In the genomic region with DNA sequence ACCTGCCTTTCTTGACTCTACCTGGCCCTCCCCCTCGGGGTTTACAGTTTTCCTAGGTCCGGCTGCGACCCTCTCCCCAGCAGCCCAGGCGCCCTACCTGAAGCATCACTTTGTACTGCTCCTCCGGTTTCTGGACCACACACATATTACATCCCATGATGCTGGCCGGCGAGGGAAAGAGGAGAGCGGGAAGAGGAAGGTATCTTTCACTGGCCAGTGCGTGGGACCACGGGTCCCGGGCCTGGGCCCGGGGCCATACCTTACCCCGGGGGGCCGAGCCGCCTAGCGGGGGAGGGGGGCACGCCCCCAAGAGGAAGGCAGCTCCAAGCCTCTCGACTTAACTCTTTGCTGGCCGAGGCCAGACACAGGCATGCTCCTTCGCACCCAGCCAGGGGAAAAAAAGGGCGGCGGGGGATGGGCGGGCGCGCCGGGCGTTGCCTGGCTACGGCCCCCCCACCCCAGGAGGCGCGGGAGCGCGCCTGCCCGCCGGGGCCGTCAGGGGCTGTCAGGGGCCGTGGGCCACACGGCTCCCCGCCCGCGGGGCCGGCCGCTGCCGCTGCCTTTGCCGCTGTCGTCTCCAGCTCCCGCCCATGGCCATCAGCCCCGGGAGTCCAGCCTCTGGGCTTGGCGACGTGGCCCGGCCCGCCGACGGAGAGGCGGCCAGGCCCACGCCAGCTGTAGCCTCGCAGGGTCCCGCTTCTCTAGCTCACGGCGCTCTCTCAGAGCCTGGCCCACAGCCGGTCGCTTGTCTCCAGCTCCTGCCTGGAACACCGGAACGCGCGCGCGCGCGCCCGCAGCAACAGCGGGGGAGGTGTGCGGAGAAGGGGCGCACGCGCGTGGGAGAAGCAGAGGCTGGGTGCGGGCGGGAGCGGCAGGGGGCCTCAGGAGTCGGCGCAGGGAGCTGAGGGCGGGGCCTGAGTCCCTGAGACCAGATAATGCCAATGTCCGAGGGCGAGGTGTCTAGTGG, we compare ENCODE assay signal across 8 mouse cellular contexts. TPM values are rescaled to one million over a fixed set of nuclear protein-coding genes. Genes with fewer than 3 reads are reported as not detected.
DNase-seq lines count a peak whose midpoint lies in the region; ATAC-seq and TF ChIP-seq lines count a peak whose summit lies in the region.

A gene (minus strand): TSS at position 785 of the 967 bp plus-strand sequence.

- peak within 1 kb of the TSS; percentile 71 for H3K9ac ChIP-seq in MEL (ENCODE audit: control insufficient read depth, low read depth, low read length, poor library complexity, severe bottlenecking)
- H3K9ac ChIP-seq in forebrain, postnatal 0 days, result peak within 1 kb of the TSS; percentile 81

- no peak for TF ChIP-seq POLR2A in MEL (IDR thresholded peaks at IDR 0.05; ENCODE audit: control insufficient read depth in 1 of 2, insufficient read depth in 1 of 2, low read depth in 1 of 2, low read length in 2 of 2, poor library complexity in 1 of 2)

- peak; percentile 30 for DNase-seq in MEL (ENCODE audit: low read depth, low spot score)
- peak; percentile 84 for DNase-seq in cerebellum, adult 11-12 months
- peak; percentile 89 for DNase-seq in forebrain, postnatal 0 days
- peak; percentile 57 for DNase-seq in hindbrain, embryonic 10.5 days (ENCODE audit: low spot score)
- peak; percentile 26 to 34 for DNase-seq in layer of hippocampus, postnatal 25 days (ENCODE audit: extremely low spot score in 1 of 2, low spot score in 1 of 2)
- DNase-seq in lung, postnatal 10 days, result peak; percentile 76
- peak; percentile 42 to 51 for DNase-seq in right cerebral cortex, adult 2 months (ENCODE audit: low spot score in 2 of 2)
- peak; percentile 31 for DNase-seq in yolk sac, embryonic 10.5 days (ENCODE audit: low spot score)

- WGBS in forebrain, postnatal 0 days, result 31% methylated on average over 57 of the region's 84 CpGs
- WGBS in hindbrain, embryonic 10.5 days, result 21% methylated on average over 80 of the region's 84 CpGs

- no peaks in the 10 kb centered on the region; the same call in 1 of the 2 replicates for H3K79me2 ChIP-seq in MEL (ENCODE audit: control insufficient read depth, insufficient read depth, low read length, poor library complexity)

- no peak for TF ChIP-seq EP300 in MEL (IDR thresholded peaks at IDR 0.05; ENCODE audit: low read depth in 1 of 2, low read length in 2 of 2)

- no peaks in the 10 kb centered on the region; a peak in 1 of 4 replicates for H3K27me3 ChIP-seq in MEL (ENCODE audit: control insufficient read depth in 1 of 2, insufficient read depth in 2 of 2, low read length in 2 of 2)
- H3K27me3 ChIP-seq in forebrain, postnatal 0 days (ENCODE audit: insufficient read depth, low read length), result no peaks in the 10 kb centered on the region
- H3K27me3 ChIP-seq in hindbrain, embryonic 10.5 days (ENCODE audit: insufficient read depth, poor library complexity, severe bottlenecking), result peaks cover 35% of the 10 kb centered on the region

- no peaks in the 10 kb centered on the region for H3K9me3 ChIP-seq in MEL (replicated peaks; ENCODE audit: insufficient read depth, low read length)
- H3K9me3 ChIP-seq in forebrain, postnatal 0 days (ENCODE audit: low read length), result no peaks in the 10 kb centered on the region
- H3K9me3 ChIP-seq in hindbrain, embryonic 10.5 days, result 0 out of 2 replicates have a peak, but pooled peaks cover 7% of the 10 kb centered on the region

- TF ChIP-seq CTCF in MEL (IDR thresholded peaks at IDR 0.05 in 2 of 3, conservative IDR thresholded peaks at IDR 0.05 in 1 of 3; ENCODE audit: control insufficient read depth in 1 of 3, insufficient read depth in 1 of 3, low read depth in 2 of 3, low read length in 3 of 3, poor library complexity in 1 of 3, severe bottlenecking in 1 of 3), result no peak
- no peak for TF ChIP-seq CTCF in forebrain, postnatal 0 days (IDR thresholded peaks at IDR 0.05; ENCODE audit: low read depth)

- peak within 1 kb of the TSS; percentile 55 to 61; a peak in 3 of 4 replicates for H3K4me3 ChIP-seq in MEL (ENCODE audit: control insufficient read depth in 1 of 2, insufficient read depth in 1 of 2, low read depth in 2 of 2, low read length in 2 of 2)
- peak within 1 kb of the TSS; percentile 55 for H3K4me3 ChIP-seq in forebrain, postnatal 0 days (ENCODE audit: low read depth, low read length)
- H3K4me3 ChIP-seq in hindbrain, embryonic 10.5 days, result peak within 1 kb of the TSS; percentile 65

- no peaks in the 10 kb centered on the region for H3K36me3 ChIP-seq in MEL (ENCODE audit: control insufficient read depth in 1 of 2, insufficient read depth in 2 of 2, low read length in 2 of 2)
- H3K36me3 ChIP-seq in forebrain, postnatal 0 days (ENCODE audit: insufficient read depth), result no peaks in the 10 kb centered on the region
- H3K36me3 ChIP-seq in hindbrain, embryonic 10.5 days, result no peaks in the 10 kb centered on the region

- H3K27ac ChIP-seq in MEL (ENCODE audit: control insufficient read depth, low read depth, low read length), result no peak within 1 kb of the TSS
- peak within 1 kb of the TSS; percentile 91 for H3K27ac ChIP-seq in forebrain, postnatal 0 days (ENCODE audit: low read depth, low read length)
- peak within 1 kb of the TSS; percentile 89 for H3K27ac ChIP-seq in hindbrain, embryonic 10.5 days

- peak within 1 kb of the TSS; percentile 53 for H3K4me2 ChIP-seq in forebrain, postnatal 0 days (ENCODE audit: low read depth)

- no peaks in the 10 kb centered on the region; a peak in 1 of 4 replicates for H3K4me1 ChIP-seq in MEL (ENCODE audit: control insufficient read depth in 1 of 2, insufficient read depth in 2 of 2, low read length in 2 of 2)
- H3K4me1 ChIP-seq in forebrain, postnatal 0 days (ENCODE audit: insufficient read depth), result no peaks in the 10 kb centered on the region
- H3K4me1 ChIP-seq in hindbrain, embryonic 10.5 days (replicated peaks), result peaks cover 19% of the 10 kb centered on the region; the same call in 1 of the 2 replicates

- peak; percentile 92 for ATAC-seq in forebrain, postnatal 0 days

- no peak for TF ChIP-seq RAD21 in MEL (IDR thresholded peaks at IDR 0.05; ENCODE audit: low read depth, low read length)

TF ChIP-seq in MEL, 35 proteins besides CTCF, POLR2A, EP300 and RAD21:
- peak; percentile 67 for TF ChIP-seq NRF1 (IDR thresholded peaks at IDR 0.05; ENCODE audit: insufficient read depth, low read depth, low read length, poor library complexity, severe bottlenecking)
- TF ChIP-seq USF1 (IDR thresholded peaks at IDR 0.05; ENCODE audit: low read depth, low read length), result no peak
TF ChIP-seq in MEL: peak in this region for 1.

RNA-seq across cellular contexts. Expression of the gene that starts here (rescaled TPM):
- 0.46 and 0.49 TPM in 2 replicates for total RNA-seq in MEL (2012; rRNA removed)
- polyA plus RNA-seq in MEL (2012; ENCODE audit: insufficient read depth in 1 of 2, insufficient read length in 2 of 2, low read depth in 1 of 2, low replicate concordance in 2 of 2, missing spikeins in 1 of 2), result 1 to 10 TPM in 1 of 2 experiments, not detected in 1; 2.7 TPM
- 239 and 252 TPM in 2 replicates for total RNA-seq in forebrain, postnatal 0 days (2014; rRNA removed)
- polyA plus RNA-seq in forebrain, postnatal 0 days (2015; fragmentation: Nextera tagmentation; extraction: Ambion mirVana), result 3.4 and 4.0 TPM in 2 replicates
- 0.63 and 1.0 TPM in 2 replicates for polyA plus RNA-seq in hindbrain, embryonic 10.5 days (2016; fragmentation: Nextera tagmentation; extraction: Ambion mirVana)
- total RNA-seq in layer of hippocampus, postnatal 25 days (2021), result 100 to 1,000 TPM; 101 to 102 TPM

Comparison
In these comparisons a context has a peak if more than half of its experiments do, and no peak if none do; other contexts are left out.
1. RNA of the gene that starts here (total RNA-seq): 239 to 252 TPM in forebrain, postnatal 0 days and 101 to 102 TPM in layer of hippocampus, postnatal 25 days; 0.46 to 0.49 TPM in MEL; every median in the first group is over 10 times any median in the second.
2. DNase-seq: peak in every context shown above with its lines; median percentile 89 in forebrain, postnatal 0 days; 84 in cerebellum, adult 11-12 months; 76 in lung, postnatal 10 days; 57 in hindbrain, embryonic 10.5 days; 46 in right cerebral cortex, adult 2 months; 31 in yolk sac, embryonic 10.5 days; 30 in MEL; 30 in layer of hippocampus, postnatal 25 days.
3. Peak in every context shown above with its lines, with median percentiles within 50 percentile points of each other: H3K4me3 ChIP-seq.